Mouse (Mus musculus): ENCODE measurements at regions not wholly inside any gene's neighbourhood (a gene's known extent, or its start where the extent isn't known, plus 50 kb on each side); places are given as distances from the start of the nearest gene placed in this dataset.

- Histone ChIP-seq H3K9me3 (replicated peaks; ENCODE audit: control insufficient read depth, low read length) (no peaks in the 10 kb centered on the region), H3K36me3 (ENCODE audit: control insufficient read depth, insufficient read depth, low read length) (no peaks in the 10 kb centered on the region), H3K4me2 (no peak overlapping the region), H3K4me3 (ENCODE audit: low read depth, low read length) (no peak overlapping the region), H3K9ac (ENCODE audit: low read depth, low read length) (no peak overlapping the region), H3K27me3 (ENCODE audit: control insufficient read depth, insufficient read depth, low read length) (no peaks in the 10 kb centered on the region), H3K27ac (ENCODE audit: low read depth, low read length) (no peak overlapping the region), H3K4me1 (ENCODE audit: control insufficient read depth, insufficient read depth, low read length) (no peaks in the 10 kb centered on the region; the same call in 1 of the 2 replicates)
- 82% methylated on average over 2 of the region's 2 CpGs for WGBS (ENCODE audit: insufficient replicate concordance)
- ATAC-seq (replicated peaks; ENCODE audit: insufficient number of reproducible peaks, low FRiP score, low TSS enrichment) = no peak
These were observed 138.3 kb upstream of the Gm15217 start for GRCm38 (mm10) chr14:46240896-46241295.

GRCm38 (mm10) chr14:46247491-46248484, 131.4 kb upstream of the Gm15217 start:
- WGBS (ENCODE audit: insufficient replicate concordance) = 76% methylated on average over 16 of the region's 16 CpGs
- no peaks in the 10 kb centered on the region for H3K36me3 ChIP-seq (ENCODE audit: control insufficient read depth, insufficient read depth, low read length)
- H3K27me3 ChIP-seq (ENCODE audit: control insufficient read depth, insufficient read depth, low read length) = no peaks in the 10 kb centered on the region
- no peak overlapping the region for H3K4me2 ChIP-seq
- no peaks in the 10 kb centered on the region for H3K4me1 ChIP-seq (ENCODE audit: control insufficient read depth, insufficient read depth, low read length)
- no peak overlapping the region for H3K27ac ChIP-seq (ENCODE audit: low read depth, low read length)
- no peaks in the 10 kb centered on the region for H3K9me3 ChIP-seq (replicated peaks; ENCODE audit: control insufficient read depth, low read length)
- H3K9ac ChIP-seq (ENCODE audit: low read depth, low read length) = no peak overlapping the region
- no peak for ATAC-seq (replicated peaks; ENCODE audit: insufficient number of reproducible peaks, low FRiP score, low TSS enrichment)
- no peak overlapping the region for H3K4me3 ChIP-seq (ENCODE audit: low read depth, low read length)

- Histone ChIP-seq H3K27me3 (ENCODE audit: control insufficient read depth, insufficient read depth, low read length) (no peaks in the 10 kb centered on the region), H3K9ac (ENCODE audit: low read depth, low read length) (no peak overlapping the region), H3K4me2 (no peak overlapping the region), H3K4me1 (ENCODE audit: control insufficient read depth, insufficient read depth, low read length) (no peaks in the 10 kb centered on the region), H3K27ac (ENCODE audit: low read depth, low read length) (no peak overlapping the region), H3K9me3 (replicated peaks; ENCODE audit: control insufficient read depth, low read length) (no peaks in the 10 kb centered on the region), H3K36me3 (ENCODE audit: control insufficient read depth, insufficient read depth, low read length) (no peaks in the 10 kb centered on the region), H3K4me3 (ENCODE audit: low read depth, low read length) (no peak overlapping the region)
- WGBS (ENCODE audit: insufficient replicate concordance) = 44% methylated on average over 3 of the region's 3 CpGs
- no peak for ATAC-seq (replicated peaks; ENCODE audit: insufficient number of reproducible peaks, low FRiP score, low TSS enrichment)
These were observed 130.1 kb upstream of the Gm15217 start for GRCm38 (mm10) chr14:46249141-46249540.

- Histone ChIP-seq H3K27ac (ENCODE audit: low read depth, low read length) (no peak overlapping the region), H3K9me3 (replicated peaks; ENCODE audit: control insufficient read depth, low read length) (no peaks in the 10 kb centered on the region), H3K4me3 (ENCODE audit: low read depth, low read length) (no peak overlapping the region), H3K9ac (ENCODE audit: low read depth, low read length) (no peak overlapping the region), H3K36me3 (ENCODE audit: control insufficient read depth, insufficient read depth, low read length) (no peaks in the 10 kb centered on the region), H3K27me3 (ENCODE audit: control insufficient read depth, insufficient read depth, low read length) (no peaks in the 10 kb centered on the region), H3K4me2 (no peak overlapping the region), H3K4me1 (ENCODE audit: control insufficient read depth, insufficient read depth, low read length) (no peaks in the 10 kb centered on the region; the same call in 1 of the 2 replicates)
- 55% methylated on average over 3 of the region's 3 CpGs for WGBS (ENCODE audit: insufficient replicate concordance)
- no peak for ATAC-seq (replicated peaks; ENCODE audit: insufficient number of reproducible peaks, low FRiP score, low TSS enrichment)
These were observed 124.0 kb upstream of the Gm15217 start for GRCm38 (mm10) chr14:46255261-46255660.

- Histone ChIP-seq H3K4me1 (ENCODE audit: control insufficient read depth, insufficient read depth, low read length) (no peaks in the 10 kb centered on the region; the same call in 1 of the 2 replicates), H3K4me3 (ENCODE audit: low read depth, low read length) (no peak overlapping the region), H3K9me3 (replicated peaks; ENCODE audit: control insufficient read depth, low read length) (no peaks in the 10 kb centered on the region), H3K9ac (ENCODE audit: low read depth, low read length) (no peak overlapping the region), H3K27ac (ENCODE audit: low read depth, low read length) (no peak overlapping the region), H3K4me2 (no peak overlapping the region), H3K27me3 (ENCODE audit: control insufficient read depth, insufficient read depth, low read length) (no peaks in the 10 kb centered on the region), H3K36me3 (ENCODE audit: control insufficient read depth, insufficient read depth, low read length) (no peaks in the 10 kb centered on the region)
- WGBS (ENCODE audit: insufficient replicate concordance) = 13% methylated on average over 1 of the region's 1 CpGs
- ATAC-seq (replicated peaks; ENCODE audit: insufficient number of reproducible peaks, low FRiP score, low TSS enrichment) = no peak
These were observed 122.9 kb upstream of the Gm15217 start for GRCm38 (mm10) chr14:46256336-46256735.

- Histone ChIP-seq H3K9ac (ENCODE audit: low read depth, low read length) (no peak overlapping the region), H3K4me3 (ENCODE audit: low read depth, low read length) (no peak overlapping the region), H3K4me2 (no peak overlapping the region), H3K9me3 (replicated peaks; ENCODE audit: control insufficient read depth, low read length) (no peaks in the 10 kb centered on the region), H3K27me3 (ENCODE audit: control insufficient read depth, insufficient read depth, low read length) (no peaks in the 10 kb centered on the region), H3K4me1 (ENCODE audit: control insufficient read depth, insufficient read depth, low read length) (no peaks in the 10 kb centered on the region; the same call in 1 of the 2 replicates), H3K27ac (ENCODE audit: low read depth, low read length) (no peak overlapping the region), H3K36me3 (ENCODE audit: control insufficient read depth, insufficient read depth, low read length) (no peaks in the 10 kb centered on the region)
- WGBS (ENCODE audit: insufficient replicate concordance) = 75% methylated on average over 4 of the region's 4 CpGs
- no peak for ATAC-seq (replicated peaks; ENCODE audit: insufficient number of reproducible peaks, low FRiP score, low TSS enrichment)
These were observed 121.9 kb upstream of the Gm15217 start for GRCm38 (mm10) chr14:46257311-46257710.

GRCm38 (mm10) chr14:46258551-46258950, 120.7 kb upstream of the Gm15217 start:
- H3K4me1 ChIP-seq (ENCODE audit: control insufficient read depth, insufficient read depth, low read length) = no peaks in the 10 kb centered on the region; the same call in 1 of the 2 replicates
- H3K4me2 ChIP-seq = no peak overlapping the region
- no peak for ATAC-seq (replicated peaks; ENCODE audit: insufficient number of reproducible peaks, low FRiP score, low TSS enrichment)
- no peaks in the 10 kb centered on the region for H3K9me3 ChIP-seq (replicated peaks; ENCODE audit: control insufficient read depth, low read length)
- 54% methylated on average over 7 of the region's 7 CpGs for WGBS (ENCODE audit: insufficient replicate concordance)
- no peak overlapping the region for H3K27ac ChIP-seq (ENCODE audit: low read depth, low read length)
- H3K9ac ChIP-seq (ENCODE audit: low read depth, low read length) = no peak overlapping the region
- H3K36me3 ChIP-seq (ENCODE audit: control insufficient read depth, insufficient read depth, low read length) = no peaks in the 10 kb centered on the region
- no peaks in the 10 kb centered on the region for H3K27me3 ChIP-seq (ENCODE audit: control insufficient read depth, insufficient read depth, low read length)
- no peak overlapping the region for H3K4me3 ChIP-seq (ENCODE audit: low read depth, low read length)

- 71% methylated on average over 4 of the region's 4 CpGs for WGBS (ENCODE audit: insufficient replicate concordance)
- Histone ChIP-seq H3K4me2 (no peak overlapping the region), H3K27me3 (ENCODE audit: control insufficient read depth, insufficient read depth, low read length) (no peaks in the 10 kb centered on the region), H3K9ac (ENCODE audit: low read depth, low read length) (no peak overlapping the region), H3K4me1 (ENCODE audit: control insufficient read depth, insufficient read depth, low read length) (no peaks in the 10 kb centered on the region; the same call in 1 of the 2 replicates), H3K36me3 (ENCODE audit: control insufficient read depth, insufficient read depth, low read length) (no peaks in the 10 kb centered on the region), H3K9me3 (replicated peaks; ENCODE audit: control insufficient read depth, low read length) (no peaks in the 10 kb centered on the region), H3K27ac (ENCODE audit: low read depth, low read length) (no peak overlapping the region), H3K4me3 (ENCODE audit: low read depth, low read length) (no peak overlapping the region)
- no peak for ATAC-seq (replicated peaks; ENCODE audit: insufficient number of reproducible peaks, low FRiP score, low TSS enrichment)
These were observed 118.8 kb upstream of the Gm15217 start for GRCm38 (mm10) chr14:46260291-46260980.
